Mouse (Mus musculus) adrenal gland, adult 18-20 months (tissue): ENCODE data around the gene Trpm4. TPM values are rescaled to one million over a fixed set of nuclear protein-coding genes. Genes with fewer than 3 reads are reported as not detected.
A peak's percentile ranks its signal among the peaks of the same experiment; 100 is the strongest.

ENCODE experiments used
- DNase-seq, 2 experiments: peaks; one replicate each; pipeline ENCODE4 v3.0.0; 2021 to 2022; ENCODE audit warnings: low spot score in 2 of 2
- total RNA-seq, 2 experiments: library from RNA; stranded (reverse); gene quantifications; 1 replicate in 1 of 2; 2 replicates in 1 of 2; pipeline ENCODE4 v1.2.3; 2021

Trpm4 gene
- total RNA-seq, 2 experiments from 2014 or later: 7.8 to 11.0 TPM

DNA sequence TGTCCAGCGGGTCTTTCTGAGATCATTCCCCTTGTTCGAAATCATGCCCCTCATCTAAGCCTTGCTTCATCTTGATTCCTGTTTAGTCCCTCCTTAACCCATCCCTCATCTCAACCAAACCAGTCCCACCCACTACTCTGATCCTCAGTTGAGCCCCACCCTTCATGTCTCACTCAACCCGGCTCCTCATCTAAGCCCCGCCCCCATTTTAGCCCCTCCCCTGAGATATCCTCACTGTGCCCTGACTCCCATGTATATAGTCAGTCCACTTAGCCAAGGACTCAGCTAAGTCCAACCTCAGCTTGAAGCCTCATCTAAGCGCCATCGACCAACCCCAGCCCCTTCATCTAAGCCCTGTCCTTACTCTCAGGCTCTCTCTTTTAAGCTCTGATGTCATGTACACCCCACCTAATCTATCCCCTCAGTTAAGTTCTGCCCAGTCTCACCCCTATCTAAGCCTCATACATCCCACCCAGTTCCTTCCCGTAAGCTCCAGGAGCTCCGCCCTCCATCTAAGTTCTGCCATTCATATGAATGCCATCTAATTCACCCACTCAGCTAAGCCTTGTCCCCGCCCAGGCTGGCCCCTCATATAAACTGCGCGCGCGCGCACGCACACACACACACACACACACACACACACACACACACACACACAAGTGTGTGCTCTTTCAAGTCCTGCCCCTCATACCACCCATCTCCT is 21.9 kb upstream of the Trpm4 start:
- DNase-seq: no peak

DNA sequence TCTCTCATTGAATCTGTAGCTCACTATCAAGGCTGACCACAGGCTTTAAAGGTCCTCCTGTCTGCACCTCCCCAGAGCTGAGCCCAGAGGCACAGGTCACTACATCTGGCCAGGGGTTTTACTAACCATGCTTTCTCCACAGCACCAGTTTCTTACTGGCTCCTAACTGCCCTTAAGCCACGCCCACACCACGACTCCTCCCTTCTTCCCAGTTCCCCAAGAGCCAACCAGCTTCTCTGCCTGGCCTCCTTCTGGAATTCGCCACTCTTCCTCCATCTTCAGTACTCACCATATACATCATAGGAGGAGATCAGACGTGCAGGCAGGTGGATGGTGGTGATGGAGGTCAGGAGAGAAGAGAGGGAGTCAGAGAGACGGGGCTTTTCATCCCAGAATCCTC is 19.5 kb upstream of the Trpm4 start:
- no peak for DNase-seq

DNA sequence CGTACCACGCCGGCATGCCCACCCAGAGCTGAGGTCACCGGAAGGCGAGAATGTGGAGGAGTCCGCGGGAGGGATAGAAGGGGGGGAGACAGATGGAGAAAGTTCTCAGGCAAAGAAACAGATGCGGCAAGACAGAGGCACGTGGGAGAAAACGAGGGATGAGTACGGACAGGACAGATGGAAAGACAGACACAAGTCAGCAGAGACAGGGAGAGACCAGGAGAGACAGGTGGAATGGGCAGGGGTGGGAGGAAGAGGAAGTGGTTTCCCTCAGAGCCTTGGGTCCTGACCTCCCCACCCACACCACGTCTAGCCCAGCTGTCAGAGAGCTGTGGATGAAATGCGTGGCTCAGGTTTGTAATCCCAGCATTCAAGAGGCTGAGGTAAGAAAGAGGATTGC is 13.3 kb upstream of the Trpm4 start:
- DNase-seq: no peak

DNA sequence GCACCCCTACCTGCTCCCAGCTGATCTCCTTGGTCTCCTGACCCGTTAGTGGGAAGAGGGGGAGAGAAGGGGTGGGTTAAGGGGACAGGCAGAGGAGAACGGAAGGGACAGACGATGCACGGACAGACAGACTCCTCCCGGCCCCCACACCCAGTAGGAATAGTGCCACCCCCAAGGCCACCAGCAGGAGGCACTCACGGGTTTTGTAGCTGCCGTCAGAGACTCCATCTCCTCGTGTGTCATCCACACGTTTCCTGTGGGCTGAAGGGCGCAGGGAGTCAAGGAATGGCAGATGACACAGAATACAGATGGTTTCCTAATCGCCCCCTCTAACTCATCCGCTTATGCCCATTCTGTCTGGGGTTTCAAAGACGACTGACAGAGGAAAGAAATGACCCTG is 10.0 kb upstream of the Trpm4 start:
- DNase-seq: no peak

DNA sequence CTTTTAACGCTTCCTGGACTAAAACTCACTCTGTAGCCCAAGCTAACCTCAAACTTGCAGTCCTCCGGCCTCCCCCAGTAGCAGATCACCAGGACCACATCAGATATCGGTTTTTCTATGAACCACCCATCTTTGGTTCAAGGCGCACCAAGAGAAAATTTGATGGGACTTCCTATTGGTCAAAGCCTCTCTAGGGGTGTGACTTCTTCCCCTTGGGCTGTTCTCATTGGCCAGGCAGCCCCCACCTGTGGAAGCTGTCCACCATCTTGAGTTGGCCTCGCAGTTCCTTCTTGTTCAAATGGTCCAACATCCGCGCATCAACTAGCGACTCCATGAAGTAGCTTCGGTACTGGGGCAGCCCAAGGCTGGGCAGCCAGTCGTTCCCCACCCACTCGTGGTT is 8.5 kb upstream of the Trpm4 start:
- DNase-seq: no peak

DNA sequence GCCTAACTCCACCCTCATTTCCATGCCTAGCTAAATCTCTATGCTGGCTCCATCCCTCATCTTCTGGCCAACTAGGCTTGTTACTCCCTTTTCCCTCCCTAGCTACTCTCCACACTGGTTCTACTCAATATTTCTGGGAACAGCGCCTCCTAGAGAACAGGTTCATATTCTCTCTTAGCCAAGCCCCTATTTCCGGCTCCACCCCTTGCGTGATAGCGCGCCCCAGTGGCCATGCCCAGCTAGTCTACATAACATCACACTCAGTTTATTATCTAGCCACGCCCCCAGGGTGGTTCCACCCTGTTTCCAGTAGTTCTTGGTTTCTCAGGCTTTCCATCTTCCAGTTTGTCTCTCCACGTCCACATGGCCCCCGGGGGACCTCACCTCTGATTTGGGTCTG is 7.7 kb upstream of the Trpm4 start:
- DNase-seq: peak; percentile 57 to 62

DNA sequence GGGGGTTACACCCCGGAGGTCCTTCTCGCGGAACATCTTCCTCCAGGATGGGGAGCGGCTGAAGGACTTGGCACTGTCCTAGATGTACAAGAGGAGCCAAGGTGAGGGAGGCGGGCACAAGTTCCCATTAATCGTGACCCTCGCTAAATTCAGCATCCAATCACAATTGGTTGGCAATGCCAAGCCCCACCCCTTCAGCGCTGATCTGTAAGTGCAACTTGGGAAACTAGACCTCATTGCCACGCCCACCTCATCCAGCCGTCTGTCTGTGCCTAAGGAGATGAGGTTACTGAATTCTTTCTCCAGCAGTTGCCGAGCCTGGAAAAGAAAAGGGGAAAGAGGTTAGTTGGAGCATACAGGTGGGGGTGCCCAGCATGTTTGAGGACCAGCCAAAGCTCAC is 7.1 kb upstream of the Trpm4 start:
- no peak for DNase-seq

DNA sequence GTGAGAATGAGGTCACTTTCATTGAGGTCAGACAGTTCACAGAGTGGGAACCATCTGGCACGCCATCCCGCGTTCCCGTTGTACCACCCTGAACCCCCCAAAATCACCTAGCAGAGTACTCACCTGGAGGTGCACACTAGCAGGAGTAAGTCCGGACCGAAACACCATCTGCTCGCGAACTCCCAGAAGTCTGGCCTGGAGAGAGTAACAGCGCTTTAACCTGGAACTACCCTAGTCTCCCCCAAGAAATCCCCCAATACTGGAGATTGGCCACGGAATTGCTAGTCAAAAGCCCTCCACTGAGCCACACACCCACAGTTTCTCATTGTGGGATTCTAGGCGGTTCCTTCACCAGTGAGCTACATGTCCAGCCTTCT is 6.5 kb upstream of the Trpm4 start:
- DNase-seq: no peak

DNA sequence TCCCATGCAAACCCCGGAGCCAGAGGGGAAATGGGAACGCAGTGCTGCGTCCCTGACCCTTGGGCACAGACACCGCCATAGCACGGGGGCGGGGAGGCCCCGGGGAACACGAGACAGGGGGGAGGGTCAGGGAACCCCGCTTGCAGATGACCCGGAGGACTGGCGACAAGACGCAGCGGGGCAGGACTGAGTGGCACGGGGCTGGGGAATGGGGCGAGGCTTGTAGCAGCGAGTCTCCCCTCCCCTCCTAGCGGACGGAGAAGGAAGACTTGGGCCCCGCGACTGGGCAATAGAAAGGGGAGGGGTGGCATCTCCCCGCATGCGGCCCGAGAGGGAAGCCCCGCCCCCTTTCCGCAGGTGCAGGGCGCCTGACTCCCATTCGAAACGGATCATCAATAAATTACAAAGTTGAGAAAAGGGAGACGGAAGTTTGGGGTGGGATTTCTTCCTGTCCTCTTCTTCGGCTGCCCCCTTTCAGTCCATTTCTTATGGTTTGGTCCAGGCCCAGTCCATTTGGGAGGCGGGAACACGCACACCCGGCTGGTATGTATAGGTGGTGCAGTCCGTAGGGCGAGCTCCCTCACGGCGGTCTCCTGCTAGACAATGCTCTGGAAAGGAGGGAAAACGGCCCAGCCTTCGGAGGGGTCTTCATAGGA is 6.0 kb upstream of the Trpm4 start:
- peak; percentile 41 to 53 for DNase-seq

DNA sequence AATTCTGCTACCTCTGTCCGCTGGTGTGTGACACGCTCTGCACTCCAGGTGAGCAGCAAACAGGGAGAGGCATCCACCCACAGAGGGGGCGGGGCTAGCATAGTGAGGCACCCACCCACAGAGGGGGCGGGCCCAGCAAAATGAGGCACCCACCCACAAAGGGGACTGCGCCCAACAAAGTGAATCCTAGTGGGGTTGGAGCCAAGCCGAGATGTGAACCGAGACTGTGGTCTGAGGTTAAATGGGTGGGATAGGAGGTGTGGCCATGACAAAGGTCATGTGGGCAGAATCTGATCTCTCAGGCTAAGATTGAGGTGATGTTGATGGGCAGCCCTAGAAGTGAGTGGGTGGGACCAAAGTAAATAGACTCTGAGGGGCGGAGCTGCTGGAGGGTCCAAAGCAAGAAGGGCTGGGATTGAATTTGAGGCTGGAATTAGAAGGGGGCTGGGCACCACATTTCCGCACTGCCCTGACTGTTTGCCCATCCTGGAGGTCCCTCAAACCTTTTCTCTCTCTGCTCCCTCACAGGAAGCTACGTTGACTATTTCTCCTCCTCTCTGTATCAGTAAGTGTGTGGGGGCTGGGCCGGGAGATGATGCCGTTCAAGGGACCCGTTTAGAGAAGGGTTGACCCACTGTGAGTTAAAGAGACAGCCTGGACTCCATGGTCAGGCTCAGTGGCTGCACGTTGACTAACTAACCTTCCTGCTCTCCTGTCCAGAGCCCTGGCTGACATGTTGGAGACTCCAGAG is 4.8 kb upstream of the Trpm4 start:
- no peak for DNase-seq

DNA sequence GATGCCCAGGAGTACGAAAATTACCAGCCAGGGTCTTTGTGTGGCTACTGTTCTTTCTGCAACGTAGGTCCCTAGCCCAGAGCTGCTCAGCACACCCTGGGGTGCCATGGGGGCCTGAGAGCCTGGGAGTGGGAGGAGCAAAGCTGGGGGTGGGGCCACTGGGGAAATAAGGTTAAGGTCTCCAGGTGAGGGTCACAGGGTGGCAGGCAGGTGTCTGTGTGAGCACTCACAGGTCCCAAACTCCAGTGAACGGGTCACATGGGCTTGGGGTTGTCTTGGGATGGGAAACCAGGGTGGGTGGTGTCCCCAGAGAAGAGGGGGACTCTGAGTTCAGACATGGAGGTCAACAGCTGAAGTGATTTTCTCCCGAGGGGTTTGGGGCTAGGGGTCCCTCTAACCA is 3.9 kb upstream of the Trpm4 start:
- DNase-seq: no peak

DNA sequence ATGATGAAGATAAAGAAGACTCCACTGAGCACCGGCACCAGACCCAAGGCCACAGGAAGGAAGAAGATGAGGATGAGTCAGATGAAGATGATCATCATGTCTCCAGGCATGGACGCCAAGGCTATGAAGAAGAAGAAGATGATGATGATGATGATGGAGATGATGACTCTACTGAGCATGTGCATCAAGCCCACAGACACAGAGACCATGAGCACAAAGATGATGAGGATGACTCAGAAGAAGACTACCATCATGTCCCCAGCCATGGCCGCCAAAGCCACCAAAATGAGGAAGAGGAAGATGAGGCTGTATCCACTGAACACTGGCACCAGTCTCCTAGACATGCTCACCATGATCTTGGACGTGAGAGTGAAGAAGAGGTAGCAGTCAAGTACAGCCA is 2.7 kb upstream of the Trpm4 start:
- no peak for DNase-seq

DNA sequence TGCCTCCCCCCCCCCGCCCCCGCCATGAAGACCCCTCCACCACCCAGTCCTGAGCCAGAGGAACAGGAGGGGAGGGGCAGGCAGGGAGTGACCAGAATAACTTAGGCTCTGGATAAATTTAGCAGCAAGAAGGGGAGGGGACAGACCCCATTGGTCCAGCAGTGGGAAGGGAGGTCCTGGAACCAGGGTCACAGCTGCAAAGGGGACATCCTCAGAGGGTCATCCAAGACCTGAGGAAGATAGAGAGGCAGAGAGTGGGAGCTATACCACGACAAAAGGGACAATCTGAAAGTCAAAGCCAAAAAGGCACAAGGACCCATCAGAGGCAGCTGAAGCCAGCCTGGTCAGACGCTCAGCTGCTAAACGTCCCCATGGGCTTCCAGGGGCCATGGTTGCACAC is 1.5 kb upstream of the Trpm4 start, which contains the start of gene Hrc:
Gene Hrc, plus strand, starts transcription at position 235 of the 400 bp plus-strand sequence.
- DNase-seq: no peak

DNA sequence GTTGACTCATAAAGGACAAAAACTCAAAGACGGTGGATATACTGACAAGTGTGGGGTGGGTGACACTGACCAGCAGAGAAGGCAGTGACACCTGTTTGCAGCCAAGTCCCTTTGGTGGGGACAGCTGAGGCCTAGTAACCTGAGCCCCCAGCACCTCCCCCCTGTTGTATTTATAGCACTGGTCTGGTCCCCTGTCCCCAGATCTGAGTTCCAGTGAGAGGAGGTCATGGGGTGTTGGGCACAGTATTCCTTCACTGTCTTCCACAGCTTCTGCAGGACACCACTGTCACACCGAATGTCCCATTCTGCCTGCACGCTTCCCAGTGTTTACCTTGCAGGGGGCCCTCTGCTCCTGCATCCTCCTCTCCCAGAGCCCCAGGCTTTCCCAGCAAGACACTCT is 1.0 kb upstream of the Trpm4 start:
- DNase-seq: no peak

DNA sequence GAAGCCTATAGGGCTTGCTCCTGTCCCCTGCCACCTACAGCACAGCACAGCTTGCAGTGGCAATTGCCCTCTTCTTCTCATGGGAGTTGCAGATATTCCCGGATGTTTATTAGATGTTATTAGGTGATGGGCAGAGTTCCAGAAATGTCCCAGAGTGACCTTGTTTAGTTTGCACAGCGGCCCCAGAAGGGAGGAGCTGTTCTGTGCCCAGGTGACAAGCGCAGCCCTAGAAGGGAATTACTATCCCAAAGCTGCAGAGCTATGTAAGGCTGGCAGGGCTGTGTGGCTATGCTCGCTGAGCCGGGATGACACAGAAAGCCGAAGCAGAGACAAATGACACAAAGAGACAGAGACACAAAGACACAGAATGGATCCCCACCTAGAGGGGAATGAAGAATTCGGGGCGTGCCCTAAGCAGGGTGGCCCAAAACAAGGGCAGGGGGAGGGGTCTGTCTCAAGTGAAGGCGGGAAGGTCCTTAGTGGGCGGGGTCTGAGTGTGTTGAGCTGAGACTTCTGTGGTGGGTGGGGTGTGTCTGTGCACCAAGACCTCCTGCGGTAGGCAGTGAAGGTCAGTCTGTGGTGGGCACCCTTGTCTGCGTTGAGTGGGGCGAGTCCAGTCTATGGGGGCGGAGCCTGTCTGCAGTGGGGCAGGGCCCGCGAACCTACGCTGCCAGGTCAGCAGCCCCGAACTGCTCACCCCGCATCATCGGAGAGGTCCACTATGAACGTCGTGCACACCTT is 725 bp downstream of the Trpm4 start:
- DNase-seq: peak in 1 of 2 experiments; percentile 35

DNA sequence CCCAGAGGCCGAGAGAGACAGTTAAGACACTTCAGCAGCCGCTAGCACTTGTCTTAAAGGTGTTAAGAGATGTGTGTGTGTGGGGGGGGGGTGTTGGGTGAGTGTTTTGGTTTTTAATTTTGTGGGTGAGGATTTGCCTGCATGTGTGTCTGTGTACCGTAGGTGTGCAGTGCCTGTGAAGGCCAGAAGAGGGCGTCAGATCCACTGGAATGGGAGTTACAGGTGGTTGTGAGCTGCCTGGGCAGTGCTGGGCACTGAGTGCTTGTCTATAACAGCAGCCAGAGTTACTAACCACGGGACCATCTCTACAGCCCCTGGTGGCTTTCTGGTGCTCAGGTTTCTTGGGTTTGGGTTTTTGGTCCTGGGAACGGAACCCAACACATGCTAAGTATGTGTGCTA is 2.1 kb downstream of the Trpm4 start:
- no peak for DNase-seq

DNA sequence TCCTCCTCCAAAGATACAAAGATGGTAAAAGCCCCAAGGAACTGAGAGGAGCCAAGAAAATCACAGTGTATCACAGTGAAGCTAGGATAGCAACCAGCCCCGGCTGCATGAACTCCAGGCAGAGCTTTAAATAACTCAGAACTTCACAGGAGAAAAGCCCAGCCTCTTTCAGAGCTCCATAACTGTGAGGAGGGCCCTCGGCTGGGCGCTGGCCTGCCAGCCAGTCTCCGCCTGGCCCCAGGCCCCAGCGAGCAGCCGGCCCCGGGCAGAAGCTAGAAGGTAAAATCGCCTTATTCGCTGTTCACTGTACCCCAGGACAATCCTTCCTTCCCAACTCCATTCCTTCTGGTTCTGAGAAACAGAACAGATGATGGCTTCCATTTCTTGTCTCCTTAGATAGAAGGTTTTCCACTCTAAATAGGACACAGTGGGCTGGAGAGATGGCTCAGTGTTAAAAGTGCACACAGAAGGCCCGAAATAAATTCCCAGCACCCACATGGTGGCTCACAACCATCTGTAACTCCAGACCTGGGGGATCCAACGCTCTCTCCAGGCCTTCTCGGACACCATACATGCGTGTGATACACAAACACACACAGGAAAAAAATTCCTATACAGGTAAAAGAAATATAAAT is 4.6 kb downstream of the Trpm4 start:
- DNase-seq: no peak

DNA sequence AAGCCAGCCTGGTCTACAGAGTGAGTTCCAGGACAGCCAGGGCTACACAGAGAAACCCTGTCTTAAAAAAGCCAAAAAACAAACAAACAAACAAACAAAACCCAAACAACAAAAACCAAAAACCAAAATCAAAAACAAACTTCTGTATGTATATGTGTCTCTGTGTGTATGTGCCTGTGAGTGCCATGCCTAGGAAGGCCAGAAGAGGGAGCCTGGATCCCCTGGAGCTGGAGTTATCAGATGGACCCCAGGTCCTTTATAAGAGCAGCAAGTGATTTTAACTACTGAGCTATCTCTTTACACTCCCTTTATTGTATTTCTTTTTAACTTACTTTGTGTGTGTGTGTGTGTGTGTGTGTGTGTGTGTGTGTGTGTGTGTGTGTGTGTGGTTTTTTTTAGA is 7.8 kb downstream of the Trpm4 start:
- no peak for DNase-seq

DNA sequence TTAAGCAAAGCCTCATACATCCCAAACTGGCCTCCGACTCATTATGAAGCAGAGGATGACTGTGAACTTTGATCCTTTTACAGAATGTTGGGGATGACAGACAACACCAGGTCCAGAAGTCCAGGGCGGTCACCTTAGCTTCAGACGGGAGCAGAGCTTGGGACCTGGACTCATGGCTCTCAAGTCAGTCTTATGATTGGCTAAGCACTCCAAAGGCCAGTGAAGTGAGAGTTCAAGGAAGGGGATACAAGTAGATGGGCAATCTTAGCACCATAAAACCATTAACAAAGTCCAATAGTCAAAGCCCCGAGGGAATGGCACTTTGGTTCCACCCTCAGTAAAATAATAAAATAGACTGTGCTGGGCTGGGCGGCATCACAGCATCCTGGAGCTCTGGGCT is 10.5 kb downstream of the Trpm4 start:
- no peak for DNase-seq

DNA sequence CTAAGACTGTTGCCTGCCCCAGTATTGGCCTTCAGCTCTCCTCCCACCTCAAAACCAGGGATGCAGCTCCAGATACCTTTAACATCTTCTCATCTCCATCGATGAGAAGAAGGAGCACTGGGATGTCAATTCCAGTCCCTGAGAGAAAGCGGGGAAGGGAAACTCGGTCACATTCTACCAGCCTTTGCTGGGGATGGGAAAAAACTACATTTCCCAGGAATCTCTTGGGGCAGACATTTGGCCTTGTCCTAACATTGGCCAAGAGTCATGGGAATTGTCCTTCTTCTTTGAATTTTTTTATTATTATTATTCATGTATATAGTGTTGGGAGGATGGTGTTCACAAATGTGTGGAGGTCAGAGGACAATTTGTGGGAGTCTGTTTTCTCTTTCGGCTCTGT is 11.3 kb downstream of the Trpm4 start:
- no peak for DNase-seq

DNA sequence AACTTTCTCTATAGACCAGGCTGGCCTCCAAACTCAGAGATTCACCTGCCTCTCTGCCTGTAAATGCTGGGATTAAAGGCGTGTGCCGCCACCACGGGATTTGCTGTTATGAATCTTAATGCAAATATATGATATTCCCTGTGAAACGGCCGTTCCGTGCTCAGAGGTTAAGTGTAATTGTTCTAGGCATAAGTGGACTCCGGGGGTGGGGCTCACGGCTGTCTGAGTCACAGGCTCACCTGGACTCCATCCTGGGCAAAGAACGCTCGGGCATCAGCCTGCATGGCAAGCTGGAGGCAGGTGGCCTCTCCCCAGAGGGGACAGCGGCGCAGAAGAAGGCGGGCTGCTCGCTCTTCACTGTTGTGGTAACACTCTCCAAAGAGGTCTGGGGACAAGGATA is 17.0 kb downstream of the Trpm4 start:
- peak in 1 of 2 experiments; percentile 18 for DNase-seq
